Mouse (Mus musculus) kidney, adult 2 months (tissue): ENCODE results near the gene Slc4a2.

Experiments
- CTCF ChIP-seq: fragments of 200-500 bp; conservative IDR thresholded peaks from 2 replicates; pipeline ENCODE4 v1.5.1; 2011; ENCODE audit warnings: low read depth, mild to moderate bottlenecking, control low read depth, low read length, moderate library complexity, mixed read lengths; ENCODE audit not compliant: insufficient read depth, insufficient read length
- POLR2A ChIP-seq: fragments of 200-500 bp; IDR thresholded peaks from one replicate; pipeline ENCODE4 v1.6.1; 2011; ENCODE audit warnings: low read depth, low read length, control low read depth

DNA sequence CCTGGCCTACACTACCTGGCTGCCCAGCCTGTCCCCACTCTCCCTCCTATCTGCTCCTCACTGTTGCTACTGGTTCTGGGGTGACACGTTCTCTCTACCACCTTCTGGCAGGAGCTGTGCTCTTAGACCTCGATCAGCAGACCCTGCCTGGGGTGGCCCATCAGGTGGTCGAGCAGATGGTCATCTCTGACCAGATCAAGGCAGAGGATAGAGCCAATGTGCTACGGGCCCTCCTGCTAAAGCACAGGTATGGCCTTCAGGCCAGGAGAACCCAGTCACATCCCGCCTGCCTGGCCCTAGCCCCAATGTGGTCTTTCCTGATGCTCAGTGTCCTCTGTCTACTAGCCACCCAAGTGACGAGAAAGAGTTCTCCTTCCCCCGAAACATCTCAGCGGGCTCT, 10.4 kb downstream of the Slc4a2 start:
- TF ChIP-seq POLR2A (no peak), CTCF (no peak)
